Mouse (Mus musculus) erythroblast, embryonic 14.5 days (primary cell): ENCODE data around the gene Prkd1.

Source experiments
- GATA1 ChIP-seq: IDR thresholded peaks from 2 replicates; pipeline ENCODE4 v1.6.1; 2012; ENCODE audit warnings: low read length, inconsistent platforms, mixed read lengths
- TAL1 ChIP-seq: IDR thresholded peaks from 3 replicates; pipeline ENCODE4 v1.6.1; 2012; ENCODE audit warnings: low read length, inconsistent platforms, mixed read lengths

- no peak for TF ChIP-seq GATA1
- no peak for TF ChIP-seq TAL1
These were observed 191.7 kb downstream of the Prkd1 start for GRCm38 (mm10) chr12:50457151-50457550.
